Mouse (Mus musculus): ENCODE results near the gene Camta1.

The Camta1 gene

GRCm38 (mm10) chr4:151630664-151631063 lies 231.0 kb downstream of the Camta1 start:
- no peak for ATAC-seq (ENCODE audit: insufficient number of reproducible peaks, low FRiP score, low TSS enrichment)

- no peak for ATAC-seq (ENCODE audit: insufficient number of reproducible peaks, low FRiP score, low TSS enrichment)
Observed at GRCm38 (mm10) chr4:151630231-151630630, 231.4 kb downstream of the Camta1 start.

- no peak for ATAC-seq (ENCODE audit: insufficient number of reproducible peaks, low FRiP score, low TSS enrichment)
Observed at GRCm38 (mm10) chr4:151619541-151620016, 242.1 kb downstream of the Camta1 start.

DNA sequence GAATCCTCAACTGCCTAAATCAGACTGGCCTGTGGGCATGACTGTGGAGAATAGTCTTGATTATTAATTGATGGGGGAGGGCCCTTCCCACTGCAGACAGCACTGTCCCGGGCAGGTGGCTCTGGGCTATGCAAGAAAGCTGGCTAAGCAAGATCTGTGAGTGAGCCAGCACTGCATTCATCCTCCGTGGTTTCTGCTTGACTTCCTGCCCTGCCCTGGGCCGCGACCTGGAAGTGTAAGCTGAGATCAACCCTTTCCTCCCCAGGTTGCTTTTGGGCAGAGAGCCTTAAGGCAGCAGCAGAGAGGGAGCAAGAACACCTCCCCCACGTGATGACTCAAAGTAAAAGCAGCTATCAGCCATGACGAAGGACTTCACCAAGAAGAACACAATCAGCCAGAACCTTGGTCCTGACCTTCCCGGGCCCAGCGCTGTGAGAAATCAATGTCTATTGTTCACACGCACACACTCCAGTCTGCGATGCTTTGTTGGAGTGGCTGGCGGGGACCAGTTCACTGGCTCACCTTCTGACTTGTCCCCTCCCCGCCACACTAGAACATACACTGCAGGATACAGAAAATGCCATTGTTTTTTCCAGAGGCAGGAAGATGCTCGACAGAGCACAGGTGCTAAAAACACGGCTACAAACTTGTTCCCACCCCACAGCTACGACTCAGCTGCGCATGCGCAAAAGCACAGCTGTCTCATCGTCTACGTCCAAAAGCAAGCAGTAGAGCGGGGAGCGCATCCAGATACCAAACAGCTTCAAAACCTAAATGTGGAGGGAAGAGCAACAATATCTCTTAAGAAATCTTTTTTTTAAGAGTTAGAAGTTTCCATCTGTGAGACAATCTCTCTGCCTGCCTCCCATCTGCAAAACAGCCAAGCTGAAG lies 243.0 kb downstream of the Camta1 start:
- no peak for ATAC-seq (ENCODE audit: insufficient number of reproducible peaks, low FRiP score, low TSS enrichment)

- ATAC-seq (ENCODE audit: insufficient number of reproducible peaks, low FRiP score, low TSS enrichment), result no peak
Observed at GRCm38 (mm10) chr4:151611621-151612020, 250.1 kb downstream of the Camta1 start.

DNA sequence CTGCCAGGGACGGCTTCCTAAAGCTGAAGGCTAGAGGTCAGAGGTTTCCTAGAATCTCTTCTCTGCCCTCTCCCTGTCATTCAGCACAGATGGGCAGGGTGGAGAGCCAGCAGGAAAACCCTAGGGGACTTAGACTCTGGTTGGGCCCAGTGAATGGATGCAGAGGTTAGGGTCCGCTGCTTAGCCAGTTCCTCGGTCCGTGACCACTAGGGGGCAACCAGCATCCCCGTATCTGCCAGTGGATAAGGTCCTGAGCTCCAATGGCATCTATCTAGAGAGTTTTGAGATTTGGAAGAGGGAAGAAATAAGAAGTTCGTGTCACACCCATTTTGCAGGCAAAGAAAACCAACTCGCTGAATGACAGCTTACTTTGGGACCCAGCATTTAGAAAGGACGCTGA lies 251.4 kb downstream of the Camta1 start:
- ATAC-seq (ENCODE audit: insufficient number of reproducible peaks, low FRiP score, low TSS enrichment), result no peak

GRCm38 (mm10) chr4:151604907-151605306 lies 256.8 kb downstream of the Camta1 start:
- no peak for ATAC-seq (ENCODE audit: insufficient number of reproducible peaks, low FRiP score, low TSS enrichment)

DNA sequence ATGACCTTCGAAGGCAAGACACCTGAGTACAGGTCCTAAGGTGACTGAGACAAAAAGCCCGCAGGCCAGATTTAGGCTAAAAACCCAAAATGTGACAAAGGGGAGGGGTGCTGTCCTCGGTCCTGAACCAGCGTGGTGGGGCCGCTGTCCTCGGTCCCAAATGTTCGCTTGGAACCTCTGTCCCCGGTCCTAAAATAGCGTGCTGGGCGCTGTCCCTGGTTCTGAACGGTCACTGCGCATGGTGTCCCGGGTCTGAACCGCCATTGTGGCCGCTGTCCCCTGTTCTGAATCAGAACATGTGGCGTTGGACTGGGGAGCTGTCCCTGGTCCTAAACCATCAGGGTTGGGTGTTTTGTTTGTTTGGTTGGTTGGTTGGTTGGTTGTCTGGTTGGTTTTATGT lies 257.2 kb downstream of the Camta1 start:
- no peak for ATAC-seq (ENCODE audit: insufficient number of reproducible peaks, low FRiP score, low TSS enrichment)

- ATAC-seq (ENCODE audit: insufficient number of reproducible peaks, low FRiP score, low TSS enrichment), result no peak
Observed at GRCm38 (mm10) chr4:151603586-151603985, 258.1 kb downstream of the Camta1 start.

GRCm38 (mm10) chr4:151595116-151595515 lies 266.6 kb downstream of the Camta1 start:
- ATAC-seq (ENCODE audit: insufficient number of reproducible peaks, low FRiP score, low TSS enrichment), result no peak

DNA sequence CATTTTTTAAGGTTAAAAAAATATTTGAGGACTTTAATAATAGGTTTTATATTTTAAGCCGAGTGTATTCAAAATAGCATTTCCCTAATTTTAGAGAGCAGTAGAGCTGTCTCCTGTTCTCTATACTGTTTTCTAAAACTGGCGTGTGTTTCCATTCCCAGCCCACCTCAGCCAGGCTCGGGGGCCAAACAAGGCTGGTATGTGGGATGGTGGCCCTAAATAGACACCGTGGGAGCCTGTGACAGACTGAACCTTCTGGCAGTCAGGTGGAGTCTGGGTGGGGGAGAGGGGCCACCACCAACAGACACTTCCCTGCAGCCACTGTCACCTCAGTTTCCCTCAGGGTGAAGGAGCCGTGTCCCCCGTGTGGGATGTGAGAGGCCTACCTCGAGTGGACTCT lies 268.6 kb downstream of the Camta1 start:
- no peak for ATAC-seq (ENCODE audit: insufficient number of reproducible peaks, low FRiP score, low TSS enrichment)

DNA sequence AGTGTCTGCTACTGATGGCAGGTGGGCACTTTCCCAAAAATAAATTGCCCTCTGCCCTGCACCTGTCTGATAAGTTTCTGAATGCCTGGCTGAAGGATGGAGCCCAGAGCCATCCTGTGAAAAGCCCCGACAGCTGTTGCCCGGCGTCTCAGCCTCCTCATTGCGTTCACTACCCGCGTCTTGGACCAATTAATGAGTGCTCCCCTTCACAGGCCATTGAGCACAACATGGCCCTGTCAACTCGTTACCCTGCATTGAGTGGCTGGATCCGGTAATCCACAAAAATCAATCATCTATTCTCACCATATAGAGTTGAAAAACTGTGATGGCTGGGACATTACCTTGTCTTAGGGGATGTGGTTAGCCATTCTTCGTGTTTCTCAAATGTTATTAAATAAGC lies 275.6 kb downstream of the Camta1 start:
- ATAC-seq (ENCODE audit: insufficient number of reproducible peaks, low FRiP score, low TSS enrichment), result no peak

DNA sequence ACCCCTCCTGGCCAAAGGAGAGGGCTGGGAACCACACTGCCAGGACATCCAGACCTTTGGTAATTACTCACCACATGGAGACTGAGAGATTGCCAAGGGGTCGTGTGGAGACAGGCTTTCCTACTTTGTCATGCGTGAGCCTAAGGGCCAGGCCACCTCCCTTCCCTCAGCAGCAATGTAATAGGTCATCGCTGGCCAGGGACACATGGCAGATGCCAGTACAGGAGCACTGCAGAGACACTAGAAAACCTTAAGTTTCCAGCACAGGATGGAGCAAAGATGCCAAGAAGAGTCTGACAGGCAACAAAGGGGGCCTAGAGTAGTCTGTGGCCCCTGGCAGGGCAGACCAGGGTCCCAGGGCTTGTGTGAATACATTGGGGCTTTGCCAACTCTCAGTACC lies 283.7 kb downstream of the Camta1 start:
- ATAC-seq (ENCODE audit: insufficient number of reproducible peaks, low FRiP score, low TSS enrichment), result peak; percentile 43

- ATAC-seq (ENCODE audit: insufficient number of reproducible peaks, low FRiP score, low TSS enrichment), result no peak
Observed at GRCm38 (mm10) chr4:151576291-151577108, 285.2 kb downstream of the Camta1 start.

- no peak for ATAC-seq (ENCODE audit: insufficient number of reproducible peaks, low FRiP score, low TSS enrichment)
Observed at GRCm38 (mm10) chr4:151572716-151573115, 289.0 kb downstream of the Camta1 start.

DNA sequence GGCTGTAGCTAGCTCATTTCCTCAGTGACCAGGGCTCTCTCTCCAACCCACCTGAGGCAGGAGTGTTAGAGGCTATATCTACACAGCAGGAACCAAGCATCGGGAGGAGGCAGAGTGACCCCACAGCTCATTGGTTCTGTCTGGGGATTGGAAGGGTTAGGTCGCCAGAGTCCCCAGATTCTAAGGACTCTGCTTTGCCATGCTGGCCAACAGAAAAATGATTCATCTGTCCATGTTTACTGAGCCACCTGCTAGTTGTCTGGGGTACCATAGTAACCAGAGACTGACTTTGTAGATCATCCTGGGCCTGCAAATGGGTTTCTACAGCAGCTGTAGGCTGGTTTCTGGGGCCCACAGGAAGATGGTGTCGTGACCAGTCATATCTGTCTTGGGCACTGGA lies 292.1 kb downstream of the Camta1 start:
- no peak for ATAC-seq (ENCODE audit: insufficient number of reproducible peaks, low FRiP score, low TSS enrichment)

DNA sequence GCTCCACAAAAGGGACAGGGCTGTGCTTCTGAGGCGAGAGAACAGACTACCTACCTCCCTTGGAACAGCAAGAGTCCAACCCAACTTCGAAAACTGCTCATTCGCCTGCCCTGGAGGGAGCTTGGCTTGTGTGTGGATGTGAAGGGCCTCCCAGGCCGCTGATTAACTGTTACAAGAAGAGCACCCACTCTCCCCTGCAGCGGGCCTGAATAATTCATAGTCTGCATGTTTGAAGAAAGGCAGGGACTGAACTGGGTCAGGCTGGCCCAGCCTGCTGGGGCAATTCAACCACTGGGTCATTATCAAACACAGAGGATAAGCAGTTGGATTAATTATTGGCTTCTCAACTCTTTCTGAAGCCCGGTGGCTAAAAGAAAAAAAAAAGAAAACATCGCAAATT lies 292.8 kb downstream of the Camta1 start:
- no peak for ATAC-seq (ENCODE audit: insufficient number of reproducible peaks, low FRiP score, low TSS enrichment)

DNA sequence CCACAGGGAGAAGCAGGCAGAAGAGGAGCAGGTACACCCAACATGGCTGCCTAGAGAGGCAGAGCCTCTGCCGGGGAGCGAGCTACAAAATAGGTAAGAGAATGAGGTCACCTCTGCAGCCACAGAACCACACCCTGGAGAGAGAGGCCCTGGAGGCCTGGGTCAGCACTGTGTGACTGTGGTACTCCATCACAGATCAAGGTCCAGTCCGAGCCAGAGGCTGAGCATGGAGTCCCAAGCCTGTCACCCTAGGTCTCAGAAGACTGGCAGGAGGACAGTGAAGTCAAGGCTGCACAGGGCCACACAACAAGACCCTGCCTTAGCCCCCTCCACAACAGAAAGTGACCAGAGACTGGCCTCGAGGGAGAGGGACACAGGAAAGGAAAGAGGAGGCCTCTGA lies 294.6 kb downstream of the Camta1 start:
- ATAC-seq (ENCODE audit: insufficient number of reproducible peaks, low FRiP score, low TSS enrichment), result no peak

DNA sequence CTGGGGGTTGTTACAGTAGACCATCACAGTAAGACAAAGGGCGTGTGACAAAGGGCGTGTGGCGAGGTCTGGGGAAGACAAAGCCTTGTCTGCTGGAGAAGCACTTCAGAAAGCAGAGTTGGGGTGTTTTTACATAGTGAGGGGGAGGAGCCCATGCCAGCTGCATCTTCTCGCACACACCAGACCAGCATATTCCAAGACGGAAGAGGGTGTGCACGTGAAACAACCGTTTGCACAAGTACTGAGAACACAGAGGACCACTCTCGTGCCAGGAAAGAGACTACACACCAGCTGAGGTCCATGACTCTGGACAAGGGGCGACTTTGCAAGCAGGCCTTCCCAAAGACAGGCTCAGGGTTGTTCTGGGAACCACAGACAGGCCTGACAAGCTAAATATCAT lies 306.2 kb downstream of the Camta1 start:
- ATAC-seq (ENCODE audit: insufficient number of reproducible peaks, low FRiP score, low TSS enrichment), result no peak

- ATAC-seq (ENCODE audit: insufficient number of reproducible peaks, low FRiP score, low TSS enrichment), result no peak
Observed at GRCm38 (mm10) chr4:151549523-151549922, 312.2 kb downstream of the Camta1 start.

GRCm38 (mm10) chr4:151545452-151545851 lies 316.2 kb downstream of the Camta1 start:
- ATAC-seq (ENCODE audit: insufficient number of reproducible peaks, low FRiP score, low TSS enrichment), result no peak
